ENCODE assay signal across 8 mouse cellular contexts in genomic region chr1:95664321-95664825, GRCm38 (mm10). TPM values are rescaled to one million over a fixed set of nuclear protein-coding genes. Genes with fewer than 3 reads are reported as not detected.
DNase-seq lines count a peak whose midpoint lies in the region; ATAC-seq lines count a peak whose summit lies in the region.

No protein-coding gene starts in this region.

- DNase-seq in T-cell, adult 2 months (ENCODE audit: low spot score): peak; percentile 43
- no peak for DNase-seq in liver, embryonic 13.5 days
- DNase-seq in retina, postnatal 1 day: peak; percentile 59
- DNase-seq in ovary, postnatal 10 days (ENCODE audit: low spot score): no peak
- DNase-seq in adrenal gland, postnatal 25 days: no peak

- peaks cover 24% of the 10 kb centered on the region for H3K4me1 ChIP-seq in kidney, embryonic 15.5 days
- peaks cover 10% of the 10 kb centered on the region for H3K4me1 ChIP-seq in kidney, embryonic 14.5 days (ENCODE audit: control insufficient read depth, insufficient read depth, low read length)
- peaks cover 16% of the 10 kb centered on the region for H3K4me1 ChIP-seq in forebrain, embryonic 16.5 days (replicated peaks; ENCODE audit: control insufficient read depth, insufficient read depth, low read length)
- peaks cover 17% of the 10 kb centered on the region; the same call in 1 of the 2 replicates for H3K4me1 ChIP-seq in liver, embryonic 13.5 days (replicated peaks)

- no peak overlapping the region for H3K4me3 ChIP-seq in kidney, embryonic 15.5 days (replicated peaks)
- H3K4me3 ChIP-seq in kidney, embryonic 14.5 days (ENCODE audit: low read length): no peak overlapping the region
- H3K4me3 ChIP-seq in forebrain, embryonic 16.5 days (replicated peaks; ENCODE audit: low read length): peak overlapping the region; percentile 83
- H3K4me3 ChIP-seq in liver, embryonic 13.5 days (replicated peaks): no peak overlapping the region

- ATAC-seq in kidney, embryonic 15.5 days (replicated peaks; ENCODE audit: low FRiP score): no peak
- ATAC-seq in kidney, embryonic 14.5 days (ENCODE audit: low FRiP score, low TSS enrichment): no peak
- ATAC-seq in forebrain, embryonic 16.5 days: peak; percentile 32
- no peak for ATAC-seq in liver, embryonic 13.5 days (ENCODE audit: low read depth)

- H3K27me3 ChIP-seq in kidney, embryonic 15.5 days: peaks cover 19% of the 10 kb centered on the region; the same call in 1 of the 2 replicates
- no peaks in the 10 kb centered on the region for H3K27me3 ChIP-seq in kidney, embryonic 14.5 days (ENCODE audit: control insufficient read depth, insufficient read depth, low read length)
- no peaks in the 10 kb centered on the region for H3K27me3 ChIP-seq in forebrain, embryonic 16.5 days (replicated peaks; ENCODE audit: control insufficient read depth, insufficient read depth, low read length)
- peaks cover 13% of the 10 kb centered on the region for H3K27me3 ChIP-seq in liver, embryonic 13.5 days

- H3K36me3 ChIP-seq in kidney, embryonic 15.5 days: no peaks in the 10 kb centered on the region
- H3K36me3 ChIP-seq in kidney, embryonic 14.5 days (ENCODE audit: control insufficient read depth, insufficient read depth, low read length): no peaks in the 10 kb centered on the region
- H3K36me3 ChIP-seq in forebrain, embryonic 16.5 days (ENCODE audit: control insufficient read depth, insufficient read depth): no peaks in the 10 kb centered on the region
- H3K36me3 ChIP-seq in liver, embryonic 13.5 days: no peaks in the 10 kb centered on the region

- no peak overlapping the region for H3K27ac ChIP-seq in kidney, embryonic 15.5 days
- no peak overlapping the region for H3K27ac ChIP-seq in kidney, embryonic 14.5 days (ENCODE audit: low read depth, low read length)
- peak overlapping the region; percentile 87 for H3K27ac ChIP-seq in forebrain, embryonic 16.5 days (ENCODE audit: low read length)
- H3K27ac ChIP-seq in liver, embryonic 13.5 days: no peak overlapping the region

- no peak overlapping the region for H3K9ac ChIP-seq in kidney, embryonic 15.5 days
- no peak overlapping the region for H3K9ac ChIP-seq in kidney, embryonic 14.5 days (ENCODE audit: low read depth, low read length)
- peak overlapping the region; percentile 81 for H3K9ac ChIP-seq in forebrain, embryonic 16.5 days (replicated peaks; ENCODE audit: low read depth, low read length)
- no peak overlapping the region for H3K9ac ChIP-seq in liver, embryonic 13.5 days

- H3K9me3 ChIP-seq in kidney, embryonic 15.5 days (replicated peaks): no peaks in the 10 kb centered on the region
- H3K9me3 ChIP-seq in kidney, embryonic 14.5 days (ENCODE audit: control insufficient read depth, low read length): no peaks in the 10 kb centered on the region
- no peaks in the 10 kb centered on the region for H3K9me3 ChIP-seq in forebrain, embryonic 16.5 days (ENCODE audit: control insufficient read depth, low read length)
- H3K9me3 ChIP-seq in liver, embryonic 13.5 days (replicated peaks): no peaks in the 10 kb centered on the region

- peak overlapping the region; percentile 95 for H3K4me2 ChIP-seq in kidney, embryonic 15.5 days
- H3K4me2 ChIP-seq in kidney, embryonic 14.5 days (replicated peaks; ENCODE audit: low read depth, low read length): no peak overlapping the region
- peak overlapping the region; percentile 95 for H3K4me2 ChIP-seq in forebrain, embryonic 16.5 days (ENCODE audit: low read length)
- H3K4me2 ChIP-seq in liver, embryonic 13.5 days: 0 out of 2 replicates have a peak overlapping the region, but pooled peaks have one; percentile 10

- 29% methylated on average over 4 of the region's 4 CpGs for WGBS in kidney, embryonic 15.5 days
- 32% methylated on average over 4 of the region's 4 CpGs for WGBS in kidney, embryonic 14.5 days
- 22% methylated on average over 4 of the region's 4 CpGs for WGBS in forebrain, embryonic 16.5 days
- WGBS in liver, embryonic 13.5 days (ENCODE audit: insufficient replicate concordance): 24% methylated on average over 4 of the region's 4 CpGs

RNA-seq across cellular contexts. Expression of gene St8sia4, which starts 3.0 kb away (rescaled TPM):
- polyA plus RNA-seq in kidney, embryonic 15.5 days (2015; fragmentation: Nextera tagmentation; extraction: Ambion mirVana): 3.0 and 3.2 TPM in 2 replicates
- 3.1 and 4.0 TPM in 2 replicates for polyA plus RNA-seq in kidney, embryonic 14.5 days (2014; fragmentation: Nextera tagmentation; extraction: Ambion mirVana)
- 36.3 and 45.5 TPM in 2 replicates for polyA plus RNA-seq in forebrain, embryonic 16.5 days (2015; fragmentation: Nextera tagmentation; extraction: Ambion mirVana)
- polyA plus RNA-seq in liver, embryonic 13.5 days (2015; fragmentation: Nextera tagmentation; extraction: Ambion mirVana): 1.4 and 1.9 TPM in 2 replicates
- 2.3 and 2.4 TPM in 2 replicates for total RNA-seq in adrenal gland, postnatal 25 days (2021)

Comparison
In these comparisons a context has a peak if more than half of its experiments do, and no peak if none do; other contexts are left out.
1. DNase-seq: peak in T-cell, adult 2 months (single experiment) and retina, postnatal 1 day (single experiment); none in liver, embryonic 13.5 days (single experiment), ovary, postnatal 10 days (single experiment) and adrenal gland, postnatal 25 days (single experiment).